Mouse (Mus musculus): ENCODE results near the gene Abcb9. TPM values are rescaled to one million over a fixed set of nuclear protein-coding genes. Genes with fewer than 3 reads are reported as not detected.

The Abcb9 gene
- total RNA-seq, 2 experiments from 2014 or later: 7.9 to 9.5 TPM

GRCm38 (mm10) chr5:124012885-124013284, 82.7 kb downstream of the Abcb9 start:
- no peak for DNase-seq

- DNase-seq: no peak
These were observed 83.7 kb downstream of the Abcb9 start for GRCm38 (mm10) chr5:124011927-124012326.

Other genes with a start within 250 kb of the Abcb9 start
- gene Hcar2, start 230.3 kb downstream of the Abcb9 start, total RNA-seq (2021): under 1 TPM in 1 of 2 experiments, not detected in 1; 0.75 TPM
- gene Hcar1, start 215.8 kb downstream of the Abcb9 start, total RNA-seq (2021): 1 to 10 TPM in 1 of 2 experiments, under 1 TPM in 1; 0.18 to 1.2 TPM
- gene Denr, start 188.6 kb downstream of the Abcb9 start, total RNA-seq (2021): 10 to 100 TPM; 40.5 to 44.6 TPM
- not detected for gene Gm43518, start 168.4 kb downstream of the Abcb9 start, total RNA-seq (2021)
- 1 to 10 TPM; 1.4 to 1.8 TPM for gene Ccdc62, start 165.1 kb downstream of the Abcb9 start, total RNA-seq (2021)
- gene Hip1r, start 122.2 kb downstream of the Abcb9 start, total RNA-seq (2021): 1 to 10 TPM; 6.2 to 6.6 TPM
- 1 to 10 TPM; 4.2 to 6.3 TPM for gene Vps37b, start 63.5 kb downstream of the Abcb9 start, total RNA-seq (2021)
- 10 to 100 TPM; 10.0 to 10.4 TPM for gene Ogfod2, start 16.5 kb upstream of the Abcb9 start, total RNA-seq (2021)
- 10 to 100 TPM; 36.0 to 40.9 TPM for gene Arl6ip4, start 20.3 kb upstream of the Abcb9 start, total RNA-seq (2021)
- 10 to 100 TPM; 16.7 to 17.6 TPM for gene Pitpnm2, start 154.0 kb upstream of the Abcb9 start, total RNA-seq (2021)
- 1 to 10 TPM; 2.5 to 2.8 TPM for gene Mphosph9, start 232.2 kb upstream of the Abcb9 start, total RNA-seq (2021)
- gene 2810006K23Rik, start 232.3 kb upstream of the Abcb9 start, total RNA-seq (2021): 1 to 10 TPM; 5.2 to 7.4 TPM